19 mouse cellular contexts compared by ENCODE assay signal in the genomic region with DNA sequence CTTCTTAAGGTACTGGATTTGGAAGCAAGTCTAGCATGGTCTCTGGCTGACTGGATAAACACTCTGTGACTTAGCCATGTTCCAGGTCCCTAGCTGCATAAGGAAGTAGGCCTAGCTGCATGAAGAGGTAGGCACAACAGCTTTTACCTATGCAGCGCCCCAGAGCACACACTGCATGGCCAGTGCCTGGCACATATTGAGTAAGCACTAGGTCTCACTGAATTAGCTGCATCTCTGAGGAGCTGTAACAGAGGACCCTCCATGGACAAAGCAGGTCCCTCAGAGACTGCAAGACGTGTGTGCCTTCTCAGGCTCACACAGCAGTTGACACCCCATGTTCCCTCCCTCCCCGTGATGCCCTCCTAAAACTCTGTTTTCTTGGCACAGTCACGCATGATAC.
DNase-seq lines count a peak whose midpoint lies in the region; ATAC-seq lines count a peak whose summit lies in the region.
"Had no signal": no experiment of that assay in that cellular context is flagged by ENCODE, and none has a peak within 500 bp of the region (broad histone marks: within the 10 kb centered on the region; RNA-seq: fewer than 3 reads in every experiment).

No protein-coding gene starts in this region.

- no peak overlapping the region for H3K4me2 ChIP-seq in midbrain, embryonic 13.5 days (replicated peaks)
- H3K4me2 ChIP-seq in midbrain, embryonic 11.5 days: no peak overlapping the region
- no peak overlapping the region for H3K4me2 ChIP-seq in forebrain, embryonic 15.5 days (replicated peaks)
- H3K4me2 ChIP-seq in forebrain, embryonic 16.5 days (ENCODE audit: low read length): no peak overlapping the region
- H3K4me2 ChIP-seq: embryonic facial prominence, embryonic 13.5 days; heart, embryonic 11.5 days; heart, embryonic 15.5 days had no signal

- no peaks in the 10 kb centered on the region for H3K36me3 ChIP-seq in midbrain, embryonic 13.5 days
- no peaks in the 10 kb centered on the region for H3K36me3 ChIP-seq in midbrain, embryonic 11.5 days (ENCODE audit: control insufficient read depth, insufficient read depth, low read length)
- H3K36me3 ChIP-seq in forebrain, embryonic 15.5 days: no peaks in the 10 kb centered on the region
- H3K36me3 ChIP-seq in forebrain, embryonic 16.5 days (ENCODE audit: control insufficient read depth, insufficient read depth): no peaks in the 10 kb centered on the region
- H3K36me3 ChIP-seq: embryonic facial prominence, embryonic 13.5 days; hindbrain, embryonic 10.5 days had no signal

- peak; percentile 73 for ATAC-seq in midbrain, embryonic 13.5 days
- ATAC-seq in midbrain, embryonic 11.5 days (ENCODE audit: low FRiP score): no peak
- 0 out of 2 replicates have a peak, but pooled peaks have one; percentile 17 for ATAC-seq in forebrain, embryonic 15.5 days (replicated peaks)
- peak; percentile 21; the same call in 1 of the 2 replicates for ATAC-seq in forebrain, embryonic 16.5 days
- ATAC-seq: hindbrain, embryonic 16.5 days; inflammation-experienced regulatory T-cells, adult 6 months had no signal

- no peak overlapping the region for H3K4me3 ChIP-seq in midbrain, embryonic 13.5 days (replicated peaks)
- H3K4me3 ChIP-seq in midbrain, embryonic 11.5 days (ENCODE audit: low read depth, low read length): no peak overlapping the region
- H3K4me3 ChIP-seq in forebrain, embryonic 15.5 days: no peak overlapping the region
- no peak overlapping the region for H3K4me3 ChIP-seq in forebrain, embryonic 16.5 days (replicated peaks; ENCODE audit: low read length)
- H3K4me3 ChIP-seq: embryonic facial prominence, embryonic 13.5 days; heart, adult 2 months; heart, embryonic 15.5 days; hindbrain, embryonic 10.5 days had no signal

- DNase-seq in heart, adult 11 months: peak; percentile 76
- DNase-seq in heart, postnatal 10 days: no peak
- no peak for DNase-seq in midbrain, embryonic 11.5 days (ENCODE audit: low spot score, missing footprints)
- DNase-seq: adrenal gland, adult 2 months; adrenal gland, postnatal 25 days; cerebellum, adult 18-20 months; cerebellum, adult 9-11 months; cerebellum, postnatal 36 days; gastrocnemius, postnatal 10 days; heart, adult 2 months had no signal

- H3K9ac ChIP-seq in midbrain, embryonic 13.5 days (replicated peaks): no peak overlapping the region
- H3K9ac ChIP-seq in midbrain, embryonic 11.5 days (ENCODE audit: low read length): no peak overlapping the region
- no peak overlapping the region for H3K9ac ChIP-seq in forebrain, embryonic 15.5 days (replicated peaks)
- no peak overlapping the region for H3K9ac ChIP-seq in forebrain, embryonic 16.5 days (replicated peaks; ENCODE audit: low read depth, low read length)
- H3K9ac ChIP-seq: embryonic facial prominence, embryonic 13.5 days; heart, embryonic 15.5 days had no signal

- intact Hi-C loops in heart, postnatal 10 days (cut with DNase I): no loop called here

- no peak overlapping the region for H3K27ac ChIP-seq in midbrain, embryonic 13.5 days
- H3K27ac ChIP-seq in midbrain, embryonic 11.5 days (ENCODE audit: low read depth, low read length): no peak overlapping the region
- 0 out of 2 replicates have a peak overlapping the region, but pooled peaks have one; percentile 8 for H3K27ac ChIP-seq in forebrain, embryonic 15.5 days (replicated peaks)
- H3K27ac ChIP-seq in forebrain, embryonic 16.5 days (ENCODE audit: low read length): peak overlapping the region; percentile 5; the same call in 1 of the 2 replicates
- H3K27ac ChIP-seq: embryonic facial prominence, embryonic 13.5 days; heart, adult 2 months; heart, embryonic 15.5 days; hindbrain, embryonic 10.5 days had no signal

- no peaks in the 10 kb centered on the region for H3K27me3 ChIP-seq in midbrain, embryonic 13.5 days
- no peaks in the 10 kb centered on the region for H3K27me3 ChIP-seq in midbrain, embryonic 11.5 days (ENCODE audit: control insufficient read depth, insufficient read depth, low read length)
- H3K27me3 ChIP-seq in forebrain, embryonic 15.5 days: no peaks in the 10 kb centered on the region
- H3K27me3 ChIP-seq in forebrain, embryonic 16.5 days (replicated peaks; ENCODE audit: control insufficient read depth, insufficient read depth, low read length): no peaks in the 10 kb centered on the region
- H3K27me3 ChIP-seq: embryonic facial prominence, embryonic 13.5 days; heart, embryonic 15.5 days had no signal

- H3K9me3 ChIP-seq in midbrain, embryonic 13.5 days: no peaks in the 10 kb centered on the region
- H3K9me3 ChIP-seq in midbrain, embryonic 11.5 days (ENCODE audit: control insufficient read depth, low read length): 0 out of 2 replicates have a peak, but pooled peaks cover 1% of the 10 kb centered on the region
- H3K9me3 ChIP-seq in forebrain, embryonic 15.5 days: no peaks in the 10 kb centered on the region
- H3K9me3 ChIP-seq in forebrain, embryonic 16.5 days (ENCODE audit: control insufficient read depth, low read length): no peaks in the 10 kb centered on the region
- H3K9me3 ChIP-seq: embryonic facial prominence, embryonic 13.5 days; heart, embryonic 15.5 days; hindbrain, embryonic 10.5 days had no signal

- H3K4me1 ChIP-seq in midbrain, embryonic 13.5 days (replicated peaks): peaks cover 10% of the 10 kb centered on the region
- 0 out of 2 replicates have a peak, but pooled peaks cover 2% of the 10 kb centered on the region for H3K4me1 ChIP-seq in midbrain, embryonic 11.5 days (ENCODE audit: control insufficient read depth, insufficient read depth, low read length)
- H3K4me1 ChIP-seq in forebrain, embryonic 15.5 days: peaks cover 15% of the 10 kb centered on the region; the same call in 1 of the 2 replicates
- peaks cover 4% of the 10 kb centered on the region; the same call in 1 of the 2 replicates for H3K4me1 ChIP-seq in forebrain, embryonic 16.5 days (replicated peaks; ENCODE audit: control insufficient read depth, insufficient read depth, low read length)

- 85% methylated on average over 4 of the region's 4 CpGs for WGBS in midbrain, embryonic 13.5 days
- WGBS in midbrain, embryonic 11.5 days: 84% methylated on average over 4 of the region's 4 CpGs
- 84% methylated on average over 4 of the region's 4 CpGs for WGBS in forebrain, embryonic 15.5 days
- WGBS in forebrain, embryonic 16.5 days: 77% methylated on average over 4 of the region's 4 CpGs

Comparison
In these comparisons a context has a peak if more than half of its experiments do, and no peak if none do; other contexts are left out.
1. H3K27ac ChIP-seq: peak in forebrain, embryonic 15.5 days (single experiment) and forebrain, embryonic 16.5 days (single experiment); none in midbrain, embryonic 13.5 days (single experiment) and midbrain, embryonic 11.5 days (single experiment).